8 mouse cellular contexts compared by ENCODE assay signal in the genomic region with DNA sequence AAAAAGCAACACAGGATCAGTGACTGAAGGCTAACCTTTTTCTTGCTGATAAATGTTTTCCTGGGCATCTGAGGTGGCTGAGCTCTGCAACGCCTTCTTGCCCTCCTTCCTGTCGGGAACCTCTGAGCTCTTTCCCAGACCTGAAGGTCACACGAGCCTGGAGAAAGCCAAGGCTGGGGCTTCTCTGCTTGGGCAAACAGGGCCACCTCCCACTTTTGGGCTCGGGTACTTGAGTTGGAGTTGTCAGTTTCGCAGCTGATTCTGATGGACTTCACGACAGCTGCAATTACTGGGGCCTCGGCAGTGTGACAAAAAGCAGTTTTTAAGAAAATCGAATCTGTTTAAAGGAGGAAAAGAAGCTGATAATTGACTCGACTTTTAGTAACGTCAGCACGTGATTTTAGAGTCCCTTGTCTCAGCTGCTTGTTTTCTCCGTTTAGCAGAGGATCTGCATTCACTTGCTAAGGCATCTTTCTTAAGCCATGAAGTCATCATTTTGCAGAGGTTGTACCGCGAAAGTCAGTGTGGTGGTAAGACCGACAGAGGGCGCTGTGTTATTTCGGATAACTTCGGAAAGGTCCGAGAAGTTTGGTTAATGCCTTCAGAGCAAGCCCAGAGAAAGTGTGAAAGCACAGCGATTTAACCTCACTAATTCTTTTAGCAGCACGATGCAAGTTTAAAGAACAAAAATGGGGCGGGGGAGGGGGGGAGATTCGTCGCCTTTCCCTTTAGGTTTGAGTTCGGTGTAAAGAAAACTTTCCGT. TPM values are rescaled to one million over a fixed set of nuclear protein-coding genes. Genes with fewer than 3 reads are reported as not detected.
DNase-seq lines count a peak whose midpoint lies in the region; ATAC-seq and TF ChIP-seq lines count a peak whose summit lies in the region.

No protein-coding gene starts in this region.

- H3K4me2 ChIP-seq in hindbrain, postnatal 0 days (ENCODE audit: low read depth, low read length) = peak overlapping the region; percentile 52

- H3K27ac ChIP-seq in hindbrain, postnatal 0 days = no peak overlapping the region
- no peak overlapping the region for H3K27ac ChIP-seq in left cerebral cortex, adult 2 months

- no peaks in the 10 kb centered on the region for H3K9me3 ChIP-seq in hindbrain, postnatal 0 days (ENCODE audit: low read length)

- intact Hi-C loops in left cerebral cortex, adult 2 months (cut with DNase I) = loop anchor here (2.0 to 10.0 kb wide), 3 partner anchors 208 to 395 kb away; no protein-coding TSS in a partner anchor

- no peaks in the 10 kb centered on the region for H3K4me1 ChIP-seq in hindbrain, postnatal 0 days (ENCODE audit: insufficient read depth, low read length)

- no peak overlapping the region for H3K9ac ChIP-seq in hindbrain, postnatal 0 days (replicated peaks; ENCODE audit: low read length)

- no peaks in the 10 kb centered on the region for H3K27me3 ChIP-seq in hindbrain, postnatal 0 days (ENCODE audit: insufficient read depth, low read length)

- peak overlapping the region; percentile 15 for H3K4me3 ChIP-seq in hindbrain, postnatal 0 days (ENCODE audit: low read length)
- H3K4me3 ChIP-seq in left cerebral cortex, adult 2 months = 0 out of 2 replicates have a peak overlapping the region, but pooled peaks have one; percentile 3

- ATAC-seq in hindbrain, postnatal 0 days = peak; percentile 77
- peak; percentile 75 for ATAC-seq in megakaryocyte, adult 5-6 weeks (ENCODE audit: poor library complexity, severe bottlenecking)

- DNase-seq in NIH3T3 (ENCODE audit: low read depth) = peak; percentile 88
- peak; percentile 92 to 95 for DNase-seq in cerebellum, postnatal 10 days
- DNase-seq in frontal cortex, postnatal 36 days (ENCODE audit: low spot score in 2 of 2) = peak; percentile 77 to 89
- DNase-seq in hindbrain, postnatal 0 days (ENCODE audit: low spot score) = peak; percentile 95
- DNase-seq in left cerebral cortex, adult 2 months (ENCODE audit: extremely low spot score in 1 of 2, low spot score in 2 of 2) = peak; percentile 82
- peak; percentile 88 to 89 for DNase-seq in right cerebral cortex, adult 2 months (ENCODE audit: low spot score in 2 of 2)
- DNase-seq in urinary bladder, postnatal 4 days (ENCODE audit: low spot score in 2 of 2) = peak; percentile 65 to 86

- peak; percentile 90 for TF ChIP-seq CTCF in hindbrain, postnatal 0 days (IDR thresholded peaks at IDR 0.05; ENCODE audit: low read depth)
- peak; percentile 75 for TF ChIP-seq CTCF in left cerebral cortex, adult 2 months (IDR thresholded peaks at IDR 0.05)

- no peaks in the 10 kb centered on the region for H3K36me3 ChIP-seq in hindbrain, postnatal 0 days (ENCODE audit: insufficient read depth, low read length)

- 19% methylated on average over 26 of the region's 26 CpGs for WGBS in hindbrain, postnatal 0 days

RNA-seq across cellular contexts. Expression of a gene that starts 49.5 kb away (rescaled TPM):
- 54.1 and 59.4 TPM in 2 replicates for total RNA-seq in hindbrain, postnatal 0 days (2014; rRNA removed)
- polyA plus RNA-seq in hindbrain, postnatal 0 days (2015; fragmentation: Nextera tagmentation; extraction: Ambion mirVana) = 102 and 106 TPM in 2 replicates
- total RNA-seq in left cerebral cortex, adult 2 months (2021) = 10 to 100 TPM; 53.9 to 54.2 TPM
- 60.7 and 64.7 TPM in 2 replicates for total RNA-seq in megakaryocyte, adult 5-6 weeks (2015)
- total RNA-seq in megakaryocyte, adult 5-6 weeks (2017) = 110 and 114 TPM in 2 replicates
